Mouse (Mus musculus) cerebellum, adult 2 months (tissue): ENCODE measurements at regions not wholly inside any gene's neighbourhood (a gene's known extent, or its start where the extent isn't known, plus 50 kb on each side); places are given as distances from the start of the nearest gene placed in this dataset.

ENCODE experiments used
- CTCF ChIP-seq: fragments of 200-500 bp; IDR thresholded peaks from 2 replicates; pipeline ENCODE4 v1.5.1; 2011; ENCODE audit warnings: low read depth, mild to moderate bottlenecking, control low read depth, low read length, moderate library complexity, borderline replicate concordance; ENCODE audit not compliant: insufficient read depth
- POLR2A ChIP-seq: fragments of 200-500 bp; IDR thresholded peaks from 2 replicates; pipeline ENCODE4 v1.6.1; 2011; ENCODE audit warnings: low read length, control low read depth, borderline replicate concordance; ENCODE audit not compliant: insufficient read depth

DNA sequence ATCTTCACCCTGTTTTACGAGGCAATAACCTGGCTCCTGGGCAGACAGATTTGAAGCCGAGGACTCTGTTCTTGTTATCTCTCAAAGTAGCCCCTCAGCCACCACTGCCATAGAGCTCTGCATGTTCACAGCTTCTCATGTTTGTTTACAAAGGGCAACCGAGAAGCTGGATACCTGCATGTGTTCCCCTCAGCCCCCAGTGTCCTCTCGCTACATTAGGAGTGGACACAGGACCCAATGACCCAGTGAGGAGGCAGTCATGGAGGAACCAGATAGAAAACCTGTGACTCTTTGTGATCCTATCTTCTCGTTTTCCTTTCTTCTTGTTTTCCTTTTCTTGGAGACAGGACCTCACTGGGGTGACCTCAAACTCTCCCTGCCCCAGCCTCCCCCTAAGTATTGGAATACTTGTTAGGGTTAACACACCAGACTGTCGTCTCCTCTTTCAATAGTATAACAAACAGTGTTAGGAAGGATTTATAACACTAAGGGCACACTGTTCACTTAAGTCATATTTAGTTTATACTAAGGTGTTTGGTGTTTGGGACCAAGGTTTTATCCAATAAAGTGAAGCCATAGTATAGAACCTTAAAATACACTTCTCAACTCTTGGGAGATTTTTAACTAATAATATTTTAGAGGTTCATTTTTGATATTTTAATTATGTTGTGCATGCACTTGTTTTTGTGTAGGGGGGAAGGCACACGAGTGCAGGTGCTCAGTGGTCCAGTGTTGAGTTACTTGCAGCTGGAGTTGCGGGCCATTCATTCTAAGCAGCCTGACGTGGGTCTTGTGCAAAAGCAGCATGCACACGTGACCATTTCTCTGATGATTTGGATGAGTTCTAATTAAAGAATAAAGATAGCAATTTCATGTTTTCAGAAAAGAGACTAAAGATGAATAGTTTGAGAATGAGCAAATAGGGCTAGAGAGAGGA is 422.9 kb upstream of the BB014433 start:
- TF ChIP-seq POLR2A (no peak), CTCF (no peak)
